Mouse (Mus musculus) embryonic facial prominence, embryonic 10.5 days (tissue): ENCODE measurements around the gene Draxin. TPM values are rescaled to one million over a fixed set of nuclear protein-coding genes. Genes with fewer than 3 reads are reported as not detected.
"Not testable (repeated sequence)": the region's sequence is repeated elsewhere in the genome, so short reads cannot be mapped to it uniquely, and the experiment has no call there.

Experiments
- DNase-seq: peaks from one replicate; pipeline ENCODE4 v3.0.0-alpha.2; 2017; ENCODE audit warnings: low spot score
- H3K27ac ChIP-seq: fragments of 300-500 bp; sonication (generic); replicated peaks from 2 replicates; pipeline ENCODE4 v1.5.1; 2016; ENCODE audit warnings: mild to moderate bottlenecking
- H3K27me3 ChIP-seq: fragments of 300-500 bp; sonication (generic); replicated peaks from 2 replicates; pipeline ENCODE4 v1.6.1; 2016; ENCODE audit warnings: low read depth, mild to moderate bottlenecking; ENCODE audit not compliant: poor library complexity, severe bottlenecking
- H3K36me3 ChIP-seq: fragments of 300-500 bp; sonication (generic); replicated peaks from 2 replicates; pipeline ENCODE4 v1.6.1; 2016; ENCODE audit warnings: mild to moderate bottlenecking, moderate library complexity
- H3K4me1 ChIP-seq: fragments of 300-500 bp; sonication (generic); 2 replicates; pipeline ENCODE4 v1.6.1; 2016
- H3K4me3 ChIP-seq: fragments of 300-500 bp; sonication (generic); 2 replicates; pipeline ENCODE4 v1.5.1; 2016; ENCODE audit warnings: mild to moderate bottlenecking, moderate library complexity
- H3K9me3 ChIP-seq: fragments of 300-500 bp; sonication (generic); 2 replicates; pipeline ENCODE4 v1.6.1; 2016; ENCODE audit warnings: mild to moderate bottlenecking
- WGBS: fragments of 180-500 bp; shearing (Covaris S2); methylation state at CpG from one replicate; pipeline ENCODE4 v1.1.7; 2016; 5-methylcytosine and 5-hydroxymethylcytosine counted together
- microRNA-seq: library from miRNA; unstranded; fragments of <30 nt; microRNA quantifications from one replicate; pipeline ENCODE4, GENCODE M21; 2017
- polyA plus RNA-seq: library from polyadenylated mRNA; unstranded; fragments of >200 nt; fragmentation: Nextera tagmentation; extraction: Ambion mirVana; gene quantifications from 2 replicates; pipeline ENCODE4 v1.2.1, GENCODE M21; 2016

Gene Draxin
- polyA plus RNA-seq, 1 experiment from 2014 or later = 1.5 TPM

- Histone ChIP-seq H3K4me3 (no peak overlapping the region), H3K27me3 (no peaks in the 10 kb centered on the region), H3K27ac (no peak overlapping the region), H3K4me1 (peaks cover 2% of the 10 kb centered on the region; the same call in 1 of the 2 replicates), H3K9me3 (no peaks in the 10 kb centered on the region), H3K36me3 (peaks cover 92% of the 10 kb centered on the region)
- WGBS = 92% methylated on average over 21 of the region's 21 CpGs
- DNase-seq = no peak
Observed at GRCm38 (mm10) chr4:148054961-148055695, 75.4 kb downstream of the Draxin start.

GRCm38 (mm10) chr4:148053417-148053920, 77.0 kb downstream of the Draxin start:
- WGBS = 95% methylated on average over 12 of the region's 12 CpGs
- H3K9me3 ChIP-seq = no peaks in the 10 kb centered on the region
- H3K36me3 ChIP-seq = peaks cover 100% of the 10 kb centered on the region
- no peak overlapping the region for H3K27ac ChIP-seq
- no peak for DNase-seq
- no peaks in the 10 kb centered on the region for H3K4me1 ChIP-seq
- no peaks in the 10 kb centered on the region for H3K27me3 ChIP-seq
- no peak overlapping the region for H3K4me3 ChIP-seq

GRCm38 (mm10) chr4:148052976-148053375, 77.5 kb downstream of the Draxin start:
- no peak for DNase-seq
- peaks cover 100% of the 10 kb centered on the region for H3K36me3 ChIP-seq
- H3K9me3 ChIP-seq = no peaks in the 10 kb centered on the region
- 75% methylated on average over 2 of the region's 2 CpGs for WGBS
- no peaks in the 10 kb centered on the region for H3K27me3 ChIP-seq
- H3K4me3 ChIP-seq = no peak overlapping the region
- no peak overlapping the region for H3K27ac ChIP-seq
- no peaks in the 10 kb centered on the region for H3K4me1 ChIP-seq

DNA sequence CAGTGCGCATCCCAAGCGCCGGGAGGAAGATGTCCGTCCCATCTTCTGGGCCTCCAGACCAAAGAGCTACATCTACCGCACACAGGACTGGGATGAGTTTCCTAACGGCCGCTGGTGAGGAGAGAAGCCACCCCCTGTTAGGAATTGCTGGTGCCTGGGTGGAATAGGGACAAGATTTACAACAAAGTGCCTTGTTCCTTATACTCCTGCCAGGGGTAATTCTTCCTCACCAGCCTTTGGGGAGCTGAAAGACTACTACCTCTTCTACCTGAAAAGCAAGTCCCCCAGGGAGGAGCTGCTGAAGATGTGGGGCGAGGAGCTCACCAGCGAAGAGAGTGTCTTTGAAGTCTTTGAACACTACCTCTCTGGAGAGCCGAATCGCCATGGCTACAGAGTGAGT, 78.6 kb downstream of the Draxin start:
- 90% methylated on average over 11 of the region's 11 CpGs for WGBS
- H3K4me3 ChIP-seq = no peak overlapping the region
- no peaks in the 10 kb centered on the region for H3K27me3 ChIP-seq
- H3K4me1 ChIP-seq = no peaks in the 10 kb centered on the region
- H3K9me3 ChIP-seq = no peaks in the 10 kb centered on the region
- no peak overlapping the region for H3K27ac ChIP-seq
- peaks cover 99% of the 10 kb centered on the region for H3K36me3 ChIP-seq
- no peak for DNase-seq

GRCm38 (mm10) chr4:148051046-148051776, 79.3 kb downstream of the Draxin start:
- no peak overlapping the region for H3K27ac ChIP-seq
- WGBS = 93% methylated on average over 13 of the region's 13 CpGs
- peaks cover 99% of the 10 kb centered on the region for H3K36me3 ChIP-seq
- H3K9me3 ChIP-seq = no peaks in the 10 kb centered on the region
- H3K4me1 ChIP-seq = no peaks in the 10 kb centered on the region
- no peak overlapping the region for H3K4me3 ChIP-seq
- H3K27me3 ChIP-seq = no peaks in the 10 kb centered on the region
- DNase-seq = no peak

DNA sequence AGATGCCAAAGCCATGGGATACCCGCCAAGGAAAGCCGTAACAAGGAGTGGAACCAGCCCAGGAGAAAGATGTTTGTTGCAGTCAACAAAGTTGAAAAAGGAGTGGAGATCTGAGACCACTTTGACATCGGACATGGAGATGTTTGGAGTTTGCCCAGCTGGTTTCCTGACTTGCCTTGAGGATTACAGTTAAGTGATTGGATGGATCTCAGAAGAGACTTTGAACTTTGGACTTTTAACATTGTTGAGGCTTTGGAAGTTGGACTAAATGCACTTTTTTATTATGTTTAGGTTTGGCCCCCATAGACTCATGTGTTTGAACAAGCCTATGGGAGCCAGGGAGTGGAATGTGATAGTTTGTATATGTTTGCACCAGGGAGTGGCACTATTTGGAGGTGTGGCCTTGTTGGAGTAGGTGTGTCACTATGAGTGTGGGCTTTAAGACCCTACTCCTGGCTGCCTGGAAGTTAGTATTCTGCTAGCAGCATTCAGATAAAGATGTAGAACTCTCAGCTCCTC, 80.0 kb downstream of the Draxin start:
- not testable (repeated sequence) for H3K4me1 ChIP-seq, H3K27ac ChIP-seq, DNase-seq, H3K4me3 ChIP-seq, H3K27me3 ChIP-seq, H3K9me3 ChIP-seq
- WGBS = 91% methylated on average over 3 of the region's 3 CpGs
- peaks cover 98% of the 10 kb centered on the region for H3K36me3 ChIP-seq

Small RNA genes lying within 50 kb of the gene (microRNA-seq; reads per million reads assigned to microRNA genes)
- not detected for gene Mir7022

Other genes starting within 250 kb of the Draxin start
- gene Mfn2, start 226.0 kb downstream of the Draxin start, polyA plus RNA-seq = 38.2 and 38.6 TPM in 2 replicates
- 30.9 and 31.0 TPM in 2 replicates for gene Plod1, start 193.9 kb downstream of the Draxin start, polyA plus RNA-seq
- gene 2510039O18Rik, start 189.8 kb downstream of the Draxin start, polyA plus RNA-seq = 10.6 and 12.2 TPM in 2 replicates
- 0.20 TPM in 1 of 2 replicates, not detected in the other for gene Nppb, start 144.9 kb downstream of the Draxin start, polyA plus RNA-seq
- gene Nppa, start 130.0 kb downstream of the Draxin start, polyA plus RNA-seq = 0.20 TPM in 1 of 2 replicates, not detected in the other
- 10.3 and 12.0 TPM in 2 replicates for gene Clcn6, start 91.9 kb downstream of the Draxin start, polyA plus RNA-seq
- 25.2 and 25.4 TPM in 2 replicates for gene Mthfr, start 91.6 kb downstream of the Draxin start, polyA plus RNA-seq
- 13.2 and 14.8 TPM in 2 replicates for gene Agtrap, start 42.7 kb downstream of the Draxin start, polyA plus RNA-seq
- 63.3 and 67.3 TPM in 2 replicates for gene Mad2l2, start 314 bp downstream of the Draxin start, polyA plus RNA-seq
- gene Fbxo6, start 21.4 kb upstream of the Draxin start, polyA plus RNA-seq = 8.3 and 10.6 TPM in 2 replicates
- gene Fbxo44, start 29.8 kb upstream of the Draxin start, polyA plus RNA-seq = 18.0 and 21.3 TPM in 2 replicates
- gene Fbxo2, start 29.9 kb upstream of the Draxin start, polyA plus RNA-seq = 0.82 and 1.1 TPM in 2 replicates
- 1.1 and 1.7 TPM in 2 replicates for gene Disp3, start 157.3 kb upstream of the Draxin start, polyA plus RNA-seq